Mouse (Mus musculus) heart, embryonic 14.5 days (tissue): ENCODE results near the gene Ifnl2. TPM values are rescaled to one million over a fixed set of nuclear protein-coding genes. Genes with fewer than 3 reads are reported as not detected.
A peak's percentile ranks its signal among the peaks of the same experiment; 100 is the strongest.
"Not testable (repeated sequence)": the region's sequence is repeated elsewhere in the genome, so short reads cannot be mapped to it uniquely, and the experiment has no call there.

ENCODE experiments used
- ATAC-seq: fragments of 200-750 bp; cut with Nextera tagmentation; 2 replicates; pipeline ENCODE4 v1.8.0; 2017; ENCODE audit warnings: low read depth, moderate TSS enrichment; ENCODE audit not compliant: insufficient number of reproducible peaks, insufficient read depth, low FRiP score
- H3K27ac ChIP-seq, 2 experiments: fragments of 200-500 bp in 1 of 2; fragments of 300-500 bp in 1 of 2; sonication (generic) in 1 of 2; replicated peaks in 1 of 2; 2 replicates each; pipeline ENCODE4 v1.5.1; 2012 to 2014; ENCODE audit warnings: low read depth in 2 of 2, low read length in 2 of 2, control low read depth in 1 of 2, mild to moderate bottlenecking in 1 of 2, mixed read lengths in 1 of 2; ENCODE audit not compliant: control insufficient read depth in 1 of 2, insufficient read depth in 1 of 2
- H3K27me3 ChIP-seq: fragments of 300-500 bp; sonication (generic); 2 replicates; pipeline ENCODE4 v1.6.1; 2014; ENCODE audit warnings: mild to moderate bottlenecking, low read length, control low read depth; ENCODE audit not compliant: control insufficient read depth, insufficient read depth
- H3K36me3 ChIP-seq: fragments of 300-500 bp; sonication (generic); 2 replicates; pipeline ENCODE4 v1.6.1; 2014; ENCODE audit warnings: mild to moderate bottlenecking, control low read depth, low read length, mixed read lengths; ENCODE audit not compliant: control insufficient read depth, insufficient read depth
- H3K4me1 ChIP-seq, 2 experiments: fragments of 200-500 bp in 1 of 2; fragments of 300-500 bp in 1 of 2; sonication (generic) in 1 of 2; 2 replicates each; pipeline ENCODE4 v1.6.1; 2012 to 2014; ENCODE audit warnings: low read length in 2 of 2, control low read depth in 1 of 2, mixed read lengths in 1 of 2; ENCODE audit not compliant: control insufficient read depth in 2 of 2, insufficient read depth in 2 of 2
- H3K4me2 ChIP-seq: fragments of 300-500 bp; sonication (generic); 2 replicates; pipeline ENCODE4 v1.6.1; 2014; ENCODE audit warnings: mild to moderate bottlenecking, low read length
- H3K4me3 ChIP-seq, 2 experiments: fragments of 200-500 bp in 1 of 2; fragments of 300-500 bp in 1 of 2; sonication (generic) in 1 of 2; 2 replicates each; pipeline ENCODE4 v1.5.1; 2012 to 2014; ENCODE audit warnings: low read length in 2 of 2, mild to moderate bottlenecking in 2 of 2, control low read depth in 1 of 2, low read depth in 1 of 2, moderate library complexity in 1 of 2; ENCODE audit not compliant: control insufficient read depth in 1 of 2, insufficient read depth in 1 of 2
- H3K9ac ChIP-seq: fragments of 300-500 bp; sonication (generic); 2 replicates; pipeline ENCODE4 v1.6.1; 2014; ENCODE audit warnings: mild to moderate bottlenecking, low read length
- H3K9me3 ChIP-seq: fragments of 300-500 bp; sonication (generic); 2 replicates; pipeline ENCODE4 v1.6.1; 2016; ENCODE audit warnings: low read length, control low read depth; ENCODE audit not compliant: control insufficient read depth
- WGBS: fragments of 180-500 bp; shearing (Covaris S2); extraction: QIAGEN DNeasy Blood & Tissue Kit; methylation state at CpG from one replicate; pipeline ENCODE4 v1.1.7; 2014; 5-methylcytosine and 5-hydroxymethylcytosine counted together
- polyA plus RNA-seq: library from polyadenylated mRNA; unstranded; fragments of >200 nt; fragmentation: Nextera tagmentation; extraction: Ambion mirVana; gene quantifications from 2 replicates; pipeline ENCODE4 v1.2.1, GENCODE M21; 2014

Ifnl2 gene
- polyA plus RNA-seq, 1 experiment from 2014 or later, result not detected

- Histone ChIP-seq H3K36me3 (no peaks in the 10 kb centered on the region), H3K9ac (no peak overlapping the region), H3K27ac (no peak overlapping the region), H3K4me2 (no peak overlapping the region), H3K4me3 (no peak overlapping the region), H3K27me3 (no peaks in the 10 kb centered on the region), H3K9me3 (no peaks in the 10 kb centered on the region), H3K4me1 (0 out of 4 replicates have a peak, but pooled peaks cover 2 to 3% of the 10 kb centered on the region in 2 experiments)
- ATAC-seq, result no peak
- WGBS, result 65% methylated on average over 8 of the region's 8 CpGs
These were observed 21.8 kb upstream of the Ifnl2 start for GRCm38 (mm10) chr7:28532005-28532404.

- ATAC-seq, result 0 out of 2 replicates have a peak, but pooled peaks have one; percentile 17
- H3K4me2 ChIP-seq, result no peak overlapping the region
- 6% methylated on average over 19 of the region's 19 CpGs for WGBS
These were observed 17.9 kb upstream of the Ifnl2 start for GRCm38 (mm10) chr7:28527922-28528719.

GRCm38 (mm10) chr7:28522536-28522935, 12.3 kb upstream of the Ifnl2 start, which contains the start of gene Ifnl3:
Ifnl3 (plus strand) TSS chr7:28522836.
- H3K4me2 ChIP-seq, ATAC-seq, H3K4me3 ChIP-seq: not testable (repeated sequence)

More at GRCm38 (mm10) chr7:28527922-28528719, 17.9 kb upstream of the Ifnl2 start:
- H3K4me3 ChIP-seq, result no peak overlapping the region
- H3K9me3 ChIP-seq, result no peaks in the 10 kb centered on the region
- H3K36me3 ChIP-seq, result no peaks in the 10 kb centered on the region
- 0 out of 4 replicates have a peak, but pooled peaks cover 0 to 2% of the 10 kb centered on the region in 2 experiments for H3K4me1 ChIP-seq
- no peak overlapping the region for H3K9ac ChIP-seq
- H3K27ac ChIP-seq, result no peak overlapping the region
- no peaks in the 10 kb centered on the region for H3K27me3 ChIP-seq

GRCm38 (mm10) chr7:28511441-28511840, 1.2 kb upstream of the Ifnl2 start:
- H3K4me1 ChIP-seq, result no peaks in the 10 kb centered on the region
- H3K27ac ChIP-seq, result no peak overlapping the region
- H3K9me3 ChIP-seq, result no peaks in the 10 kb centered on the region
- no peak overlapping the region for H3K9ac ChIP-seq
- no peak for ATAC-seq
- no peak overlapping the region for H3K4me2 ChIP-seq
- no peak overlapping the region for H3K4me3 ChIP-seq
- H3K36me3 ChIP-seq, result no peaks in the 10 kb centered on the region
- no peaks in the 10 kb centered on the region for H3K27me3 ChIP-seq
- WGBS, result 65% methylated on average over 8 of the region's 8 CpGs

More at GRCm38 (mm10) chr7:28522536-28522935, 12.3 kb upstream of the Ifnl2 start, which contains the start of gene Ifnl3:
- H3K27ac ChIP-seq, H3K9me3 ChIP-seq, H3K4me1 ChIP-seq, H3K36me3 ChIP-seq, H3K9ac ChIP-seq, H3K27me3 ChIP-seq: not testable (repeated sequence)
- 55% methylated on average over 5 of the region's 6 CpGs for WGBS

GRCm38 (mm10) chr7:28509121-28509520, 1.1 kb downstream of the Ifnl2 start:
- not testable (repeated sequence) for H3K9ac ChIP-seq, H3K4me1 ChIP-seq, H3K36me3 ChIP-seq, H3K27ac ChIP-seq, H3K4me2 ChIP-seq, H3K4me3 ChIP-seq, H3K9me3 ChIP-seq, H3K27me3 ChIP-seq
- peak; percentile 23; the same call in 1 of the 2 replicates for ATAC-seq
- WGBS, result no CpG with 5 or more reads among the region's 2 CpGs

- WGBS, result 7% methylated on average over 5 of the region's 5 CpGs
- no peak for ATAC-seq
- no peaks in the 10 kb centered on the region for H3K36me3 ChIP-seq
These were observed 4.7 kb downstream of the Ifnl2 start for GRCm38 (mm10) chr7:28505585-28505984.

GRCm38 (mm10) chr7:28495426-28495825, 14.8 kb downstream of the Ifnl2 start:
- Histone ChIP-seq H3K4me1 (no peaks in the 10 kb centered on the region), H3K9ac (no peak overlapping the region), H3K4me2 (no peak overlapping the region), H3K27me3 (no peaks in the 10 kb centered on the region), H3K27ac (no peak overlapping the region), H3K4me3 (no peak overlapping the region), H3K9me3 (no peaks in the 10 kb centered on the region), H3K36me3 (no peaks in the 10 kb centered on the region)
- no peak for ATAC-seq
- 73% methylated on average over 11 of the region's 11 CpGs for WGBS

More at GRCm38 (mm10) chr7:28505585-28505984, 4.7 kb downstream of the Ifnl2 start:
- Histone ChIP-seq H3K9me3 (no peaks in the 10 kb centered on the region), H3K4me3 (no peak overlapping the region), H3K4me1 (no peaks in the 10 kb centered on the region), H3K27ac (no peak overlapping the region), H3K27me3 (no peaks in the 10 kb centered on the region), H3K9ac (no peak overlapping the region), H3K4me2 (no peak overlapping the region)
